Mouse (Mus musculus) lung, postnatal 4 days (tissue): ENCODE data around the gene Gng2.

Source experiments
- DNase-seq, 2 experiments: peaks; one replicate each; pipeline ENCODE4 v3.0.0; 2021

Gng2 gene

GRCm38 (mm10) chr14:19977271-19978024, at the start of gene Gng2:
TSS of gene Gng2 (minus strand) at chr14:19977627.
- DNase-seq = peak in 1 of 2 experiments; percentile 34

DNA sequence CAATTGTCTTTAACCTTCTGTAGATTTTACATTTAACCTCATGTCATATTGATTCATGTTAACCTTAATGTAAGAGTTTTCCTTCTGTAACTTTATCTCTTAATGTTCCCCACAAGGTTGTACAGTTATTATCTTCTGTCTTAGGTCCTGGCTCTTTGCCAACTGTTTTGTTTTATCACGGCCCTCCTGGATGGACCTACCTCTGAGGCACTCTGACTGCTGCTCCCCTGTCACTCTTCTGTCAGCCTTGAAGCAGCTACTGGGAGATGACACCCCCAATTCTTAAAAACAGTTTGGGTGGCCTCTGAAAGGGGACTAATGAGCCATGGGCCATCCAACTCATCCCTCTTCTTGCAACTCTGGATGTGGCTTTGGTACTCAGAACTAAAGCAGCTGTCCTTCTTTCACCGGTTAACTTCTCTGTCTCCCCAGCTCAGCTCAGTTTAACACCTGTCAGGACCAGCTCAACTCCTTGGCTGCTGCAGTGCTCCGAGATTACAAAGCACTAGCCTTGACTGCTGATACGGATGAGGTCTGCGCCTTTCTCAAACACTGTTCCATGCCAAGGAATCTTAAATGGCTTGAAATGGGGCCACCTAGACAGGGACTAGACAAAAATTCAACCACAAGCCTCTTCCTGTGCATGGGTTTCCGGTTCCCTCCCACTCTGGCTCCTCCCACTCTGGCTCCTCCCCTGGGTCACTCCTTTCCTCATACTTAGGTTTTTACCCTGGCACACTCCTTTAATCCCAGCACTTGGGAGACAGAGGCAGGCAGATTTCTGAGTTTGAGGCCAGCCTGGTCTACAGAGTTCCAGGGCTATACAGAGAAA, 47.7 kb upstream of the Gng2 start:
- DNase-seq = peak; percentile 27 to 29

- no peak for DNase-seq
These were observed 46.5 kb upstream of the Gng2 start for GRCm38 (mm10) chr14:20023939-20024338.

DNA sequence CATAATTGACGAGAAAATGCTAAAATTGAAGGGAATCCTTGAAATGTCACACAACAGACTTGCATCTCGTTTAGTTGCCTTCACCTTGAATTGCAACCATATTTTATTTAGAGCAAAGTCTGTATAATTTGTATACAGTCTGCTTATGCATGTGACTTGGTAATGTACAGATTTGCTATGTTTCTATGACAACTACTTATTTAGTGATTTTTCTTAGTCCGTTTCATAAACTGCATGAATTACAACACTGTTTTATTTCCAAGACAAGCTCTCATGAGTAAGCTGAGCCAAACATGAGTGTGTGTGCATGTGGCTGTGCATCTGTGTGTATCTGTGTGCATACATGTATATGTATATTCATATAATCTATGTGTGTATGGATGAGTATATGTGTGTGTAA, 42.1 kb upstream of the Gng2 start:
- DNase-seq = no peak

DNA sequence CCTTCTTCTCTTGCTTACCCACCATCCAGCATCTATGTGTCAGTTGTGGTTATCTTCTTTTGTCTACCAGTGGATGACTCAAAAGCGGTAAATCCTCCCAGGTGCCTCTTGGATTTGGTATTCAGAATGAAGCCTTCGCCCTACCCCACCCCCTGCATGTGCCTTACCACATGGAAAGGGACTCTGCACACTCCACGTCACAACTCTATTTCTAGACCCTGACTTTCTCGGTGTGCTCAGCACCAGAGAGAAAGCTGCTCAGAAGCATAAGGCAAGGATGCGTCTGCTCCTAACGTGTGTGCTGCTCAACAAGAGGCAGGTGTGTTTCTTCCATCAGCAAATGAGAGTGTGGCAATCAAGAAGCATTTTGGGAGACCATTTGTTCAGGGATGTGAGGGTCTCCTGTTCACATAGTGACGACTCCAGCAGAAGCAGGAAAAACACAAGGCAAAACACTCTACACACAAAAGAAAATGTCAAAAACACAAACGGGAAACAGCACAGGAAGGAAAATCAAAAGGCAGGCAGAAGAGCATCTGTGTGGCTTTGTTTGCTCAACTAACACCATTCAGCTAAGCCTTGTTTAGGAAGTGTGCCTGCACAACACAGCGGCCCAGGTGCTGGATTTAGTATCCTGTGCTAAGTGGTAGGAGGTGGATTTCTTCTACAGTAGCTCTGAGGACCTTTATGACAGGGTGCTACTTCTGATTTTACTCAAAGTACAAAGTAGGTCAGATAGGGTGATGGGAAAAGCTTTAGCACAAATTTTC, 35.3 kb upstream of the Gng2 start:
- no peak for DNase-seq

GRCm38 (mm10) chr14:20007446-20007845, 30.0 kb upstream of the Gng2 start:
- no peak for DNase-seq

DNA sequence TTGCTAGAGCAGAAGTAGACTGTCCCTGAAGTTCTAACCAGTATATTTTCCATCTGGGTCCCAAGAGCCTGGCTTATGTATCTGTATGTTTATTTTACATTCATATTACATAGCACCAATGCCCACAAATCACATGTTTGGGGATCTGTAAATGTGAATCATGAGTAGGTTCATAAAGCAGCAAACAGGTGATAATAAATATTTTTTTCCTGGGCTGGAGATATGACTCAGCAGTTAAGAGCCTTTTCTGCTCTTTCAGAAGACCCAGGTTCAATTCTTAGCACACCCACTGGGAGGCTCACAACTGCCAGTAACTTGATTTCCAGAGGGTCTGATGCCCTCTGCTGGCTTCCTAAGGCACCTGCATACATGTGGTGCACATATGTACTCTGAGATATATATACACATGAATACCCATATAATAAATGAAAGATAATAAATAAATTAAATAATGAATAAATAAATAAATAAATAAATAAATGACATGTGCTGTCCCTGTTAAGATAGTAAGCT, 27.4 kb upstream of the Gng2 start:
- DNase-seq = no peak

DNA sequence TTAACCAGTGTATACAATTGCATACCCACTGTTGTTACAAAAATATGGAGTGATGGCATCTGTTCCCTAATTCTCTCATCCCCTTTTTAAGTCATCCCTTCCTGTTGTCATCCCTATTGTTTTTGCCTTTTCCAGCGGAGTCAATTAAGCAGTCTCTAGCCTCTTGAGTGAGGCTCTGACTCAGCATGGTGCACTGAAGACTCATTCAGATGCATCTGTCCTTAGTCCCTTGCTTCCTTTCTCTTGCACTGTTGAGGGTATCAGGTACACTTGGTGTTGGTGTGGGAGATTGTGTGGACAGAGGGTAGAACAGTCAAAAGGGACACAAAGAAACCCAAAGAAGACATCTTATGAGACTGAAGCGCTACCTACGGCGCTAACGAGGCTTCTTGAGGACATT, 19.4 kb upstream of the Gng2 start:
- no peak for DNase-seq

DNA sequence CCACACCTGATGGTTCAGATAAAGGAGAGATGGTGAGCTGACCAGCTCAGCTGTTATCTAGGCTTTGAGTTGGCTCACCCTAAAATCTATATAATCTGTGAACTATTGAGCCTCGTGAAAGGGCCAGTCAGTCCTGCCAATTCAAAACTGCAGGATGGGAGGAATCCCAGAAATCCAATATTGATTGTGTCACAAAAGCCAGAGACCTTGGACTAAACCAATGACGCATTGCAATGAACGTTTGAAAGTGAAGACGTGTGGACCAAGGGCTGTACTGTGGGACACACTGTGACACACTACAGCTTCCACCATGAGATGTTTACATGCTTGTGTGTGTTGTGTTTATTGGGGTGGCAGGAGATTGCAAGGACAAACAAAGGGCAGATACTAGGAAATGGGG, 18.5 kb upstream of the Gng2 start:
- no peak for DNase-seq

- DNase-seq = no peak
These were observed 16.6 kb upstream of the Gng2 start for GRCm38 (mm10) chr14:19994068-19994467.

DNA sequence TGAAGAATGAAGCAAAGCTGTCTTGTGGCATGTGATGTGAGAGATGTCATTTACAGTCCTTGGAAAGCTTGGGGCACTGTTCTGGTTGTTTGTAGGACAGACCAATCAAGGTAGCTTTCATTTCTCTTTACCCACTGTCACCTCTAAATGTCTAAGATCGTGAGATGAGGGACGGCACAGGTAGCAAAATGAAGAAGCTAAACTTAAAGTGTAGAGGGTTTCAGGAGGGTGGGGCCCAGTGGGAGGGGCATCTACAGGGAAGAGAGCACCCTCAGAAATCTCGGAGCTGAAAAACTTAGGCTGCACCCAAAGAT, 16.1 kb upstream of the Gng2 start:
- DNase-seq = no peak

DNA sequence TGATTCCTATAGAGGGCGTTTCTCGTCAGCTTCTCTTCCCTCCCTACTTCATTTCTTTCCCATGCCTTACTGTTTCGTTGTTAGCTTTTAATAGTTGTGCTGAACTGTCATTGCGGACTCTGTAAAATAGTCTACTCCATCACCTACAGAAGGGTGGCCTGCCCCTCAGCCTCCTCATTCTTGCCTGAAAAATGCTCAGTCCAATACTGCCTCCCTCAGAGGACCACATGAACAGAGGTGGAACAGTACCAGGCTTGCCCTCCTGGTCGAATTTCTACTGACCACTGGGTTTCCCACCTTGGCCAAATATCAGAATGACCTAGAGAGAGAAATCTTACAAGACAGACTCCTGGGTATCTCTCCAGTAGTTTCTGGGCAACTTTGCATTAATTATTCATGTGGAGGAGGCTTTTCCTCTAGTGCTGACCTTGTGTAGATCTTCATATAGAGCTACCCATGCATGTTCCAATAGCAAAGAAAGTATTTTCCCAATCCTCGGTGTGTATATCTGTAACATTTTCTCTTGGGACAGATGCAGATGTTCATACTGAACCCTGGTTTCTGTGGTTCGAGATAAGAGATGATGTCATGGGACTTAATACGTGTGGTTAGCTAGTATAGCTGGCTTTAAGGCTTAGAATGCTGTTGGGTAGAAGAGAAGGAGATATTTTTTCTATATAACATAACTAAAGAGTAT, 15.6 kb upstream of the Gng2 start:
- no peak for DNase-seq

- DNase-seq = no peak
These were observed 14.4 kb upstream of the Gng2 start for GRCm38 (mm10) chr14:19991861-19992260.

DNA sequence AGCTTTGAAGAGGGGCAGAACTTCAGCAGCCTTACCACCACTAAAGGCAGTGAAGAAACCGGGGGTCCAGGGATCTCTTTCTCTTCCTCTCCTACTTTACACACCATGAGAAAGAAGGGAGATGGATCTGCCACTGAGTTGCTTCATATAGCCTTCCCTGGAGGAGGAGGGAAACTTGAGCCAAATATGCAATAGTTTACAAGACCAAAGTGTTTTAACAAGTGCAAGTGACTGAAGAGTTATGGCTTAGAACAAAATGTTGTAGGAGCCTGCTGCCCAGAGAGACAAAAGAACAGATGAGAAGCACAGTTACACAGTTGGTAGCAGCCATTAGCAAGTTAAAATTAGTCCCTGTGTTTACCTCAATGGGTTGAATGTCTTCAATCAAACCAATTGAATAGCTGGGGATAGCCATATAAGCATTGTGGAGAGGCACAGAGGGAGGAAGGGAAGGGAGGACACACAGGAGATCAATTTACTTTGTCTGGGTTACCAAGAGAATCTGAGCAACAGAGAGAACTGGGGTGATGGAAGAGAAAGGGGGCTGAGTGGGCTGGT, 13.1 kb upstream of the Gng2 start:
- no peak for DNase-seq

GRCm38 (mm10) chr14:19988410-19988809, 11.0 kb upstream of the Gng2 start:
- no peak for DNase-seq

GRCm38 (mm10) chr14:19987358-19987834, 10.0 kb upstream of the Gng2 start:
- DNase-seq = no peak

GRCm38 (mm10) chr14:19986614-19987357, 9.4 kb upstream of the Gng2 start:
- peak; percentile 75 to 77 for DNase-seq

- no peak for DNase-seq
These were observed 8.6 kb upstream of the Gng2 start for GRCm38 (mm10) chr14:19985912-19986613.

DNA sequence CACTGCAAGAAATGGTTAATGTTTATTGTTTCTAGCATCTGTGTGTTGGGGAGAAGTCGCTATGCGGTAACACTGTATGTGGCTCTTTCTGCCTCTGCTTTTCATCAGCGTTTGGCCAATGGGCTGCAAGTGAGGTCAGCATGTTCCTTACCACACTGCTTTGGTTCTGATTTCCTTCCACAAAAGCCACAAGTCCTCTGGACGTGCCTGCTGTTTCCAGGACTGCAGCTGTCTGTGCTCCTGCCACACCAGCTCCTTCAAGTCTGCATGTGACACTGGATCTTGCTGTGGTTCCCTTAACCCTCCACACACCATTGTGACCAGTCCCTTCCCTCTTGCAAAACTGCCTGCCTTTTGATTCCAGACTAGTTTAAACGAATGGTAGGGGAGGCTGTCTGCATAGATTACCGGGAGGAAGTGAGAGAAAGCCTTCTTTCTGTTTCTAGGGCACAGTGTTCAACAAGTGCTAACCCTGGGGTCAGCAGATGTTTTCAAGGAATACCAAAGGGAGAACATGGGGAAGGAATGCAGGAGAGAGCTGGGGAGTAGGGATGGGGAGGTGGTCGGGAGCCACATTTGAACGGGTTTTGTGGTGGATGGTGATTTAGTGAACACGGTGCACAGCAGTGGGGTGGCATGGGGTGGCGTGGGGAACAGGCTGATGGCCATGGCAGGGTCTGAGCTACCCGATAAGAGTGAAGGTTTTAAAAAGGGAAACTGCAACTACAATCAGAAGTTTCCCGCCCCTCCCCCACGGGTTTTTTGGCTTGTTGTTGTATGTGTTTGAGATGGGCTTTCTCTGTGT, 7.9 kb upstream of the Gng2 start:
- DNase-seq = peak; percentile 74 to 90
